Mouse (Mus musculus) cerebellum, postnatal 36 days (tissue): ENCODE data around the gene Plb1.

Experiments
- DNase-seq, 2 experiments: peaks; one replicate each; pipeline ENCODE4 v3.0.0; 2021 to 2022; ENCODE audit warnings: mixed read lengths in 2 of 2

The Plb1 gene

DNA sequence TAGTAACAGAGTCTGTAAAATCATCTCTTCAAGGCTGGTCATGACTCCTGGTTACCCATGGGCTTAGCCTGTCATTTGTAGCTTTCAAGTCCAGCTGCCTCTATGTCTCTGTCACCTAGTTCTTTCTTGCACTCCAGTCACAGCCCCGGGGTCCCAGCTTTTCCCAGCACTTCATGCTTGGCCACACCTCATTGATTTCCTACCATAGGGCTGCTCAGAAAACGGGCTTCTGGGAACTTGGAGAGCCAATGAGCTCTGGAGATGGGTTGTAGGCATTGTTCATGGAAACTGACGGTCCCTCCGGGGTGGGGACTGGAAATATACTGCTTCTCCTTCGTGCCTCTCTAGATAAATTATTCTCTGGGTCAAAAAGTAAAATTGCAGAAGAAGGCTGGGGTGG is 28.2 kb downstream of the Plb1 start:
- DNase-seq, result no peak

DNA sequence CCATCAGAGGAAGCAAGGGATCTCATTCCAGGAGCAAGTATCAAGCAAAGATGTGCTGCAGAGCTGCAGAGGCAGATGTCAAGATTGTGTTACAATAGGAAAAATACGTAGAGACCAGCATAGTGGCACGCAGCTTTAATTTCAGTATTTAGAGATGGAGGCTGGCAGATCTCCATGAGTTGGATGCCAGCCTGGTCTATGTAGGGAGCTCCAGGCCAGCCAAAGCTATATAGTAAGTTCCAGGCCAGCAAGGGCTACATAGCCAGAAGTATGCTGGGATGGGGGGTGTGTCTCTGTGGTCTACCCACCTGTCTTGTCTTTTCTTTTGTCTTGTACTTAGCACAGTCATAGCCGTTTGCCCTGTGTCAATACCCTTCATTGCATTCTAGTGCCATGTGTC is 28.7 kb downstream of the Plb1 start:
- peak; percentile 15 to 16 for DNase-seq

DNA sequence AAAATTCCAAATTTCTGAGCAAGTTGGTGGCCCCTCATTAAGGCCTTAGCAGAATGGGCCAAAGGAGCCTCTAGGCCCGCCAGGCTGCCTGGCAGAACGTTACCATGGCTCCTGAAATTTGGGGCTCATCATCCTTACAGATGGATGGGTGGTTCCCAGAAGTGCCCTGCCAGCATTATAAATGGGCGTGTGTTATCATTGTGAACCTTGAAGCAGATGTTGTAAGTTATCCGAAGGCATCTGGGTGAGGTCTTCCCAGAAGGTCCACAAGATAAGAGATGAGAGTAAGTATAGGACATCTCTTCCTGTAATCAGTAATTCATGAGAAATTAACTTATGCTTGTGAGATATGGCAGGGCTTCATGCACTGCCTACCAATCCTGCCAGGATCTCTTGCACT is 30.0 kb downstream of the Plb1 start:
- DNase-seq, result no peak

DNA sequence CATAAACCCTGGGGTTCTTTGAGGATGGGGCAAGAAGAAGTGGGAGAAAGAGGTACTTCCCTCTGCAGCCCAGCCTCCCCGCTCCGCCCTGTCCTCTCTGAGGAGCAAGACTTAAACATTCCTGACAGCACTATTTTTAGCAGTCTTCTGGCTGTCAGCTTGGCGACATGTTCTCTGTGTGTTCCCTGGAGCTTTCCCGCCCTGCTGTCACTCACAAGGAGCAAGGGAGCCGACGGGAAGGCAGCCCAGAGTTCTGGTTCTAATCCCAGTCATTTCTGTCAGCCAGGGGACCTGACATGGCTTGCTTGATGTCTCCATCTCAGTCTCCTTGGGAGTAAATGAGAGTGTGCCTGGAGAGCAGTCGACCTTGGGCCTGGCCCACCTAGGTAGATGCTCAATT is 40.0 kb downstream of the Plb1 start:
- DNase-seq, result peak; percentile 7 to 23

DNA sequence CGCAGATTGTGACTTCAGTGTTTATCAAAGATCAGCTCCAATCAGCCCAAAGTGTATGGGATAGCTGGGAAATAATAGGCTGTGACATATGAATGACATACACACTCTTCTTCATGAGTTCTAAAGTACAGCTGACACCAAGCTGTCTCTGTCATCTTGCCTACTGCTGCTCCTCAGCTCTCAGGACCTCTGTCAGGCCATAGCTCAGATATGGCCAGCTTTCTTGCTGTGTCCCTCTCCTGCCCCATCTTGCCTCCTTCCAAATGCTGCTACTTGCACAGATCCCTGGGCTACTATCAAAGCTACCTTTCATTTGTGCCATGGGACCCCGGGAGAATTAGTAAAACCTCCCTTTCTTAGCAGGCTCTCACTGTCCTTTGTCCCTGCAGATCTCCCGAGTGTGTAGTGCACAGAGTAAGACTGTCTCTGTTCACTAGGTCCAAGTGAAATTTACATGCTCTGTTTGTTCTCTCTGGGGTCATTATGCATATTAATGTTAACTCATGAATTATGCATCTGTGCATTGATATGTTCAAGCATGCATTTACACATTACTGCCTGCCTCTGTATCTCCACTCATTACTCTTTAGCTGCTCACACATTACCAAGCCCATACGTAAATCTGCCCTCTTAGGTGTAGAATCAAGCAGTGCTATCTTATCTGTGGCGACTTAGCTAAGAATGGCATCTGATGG is 45.6 kb downstream of the Plb1 start:
- no peak for DNase-seq

DNA sequence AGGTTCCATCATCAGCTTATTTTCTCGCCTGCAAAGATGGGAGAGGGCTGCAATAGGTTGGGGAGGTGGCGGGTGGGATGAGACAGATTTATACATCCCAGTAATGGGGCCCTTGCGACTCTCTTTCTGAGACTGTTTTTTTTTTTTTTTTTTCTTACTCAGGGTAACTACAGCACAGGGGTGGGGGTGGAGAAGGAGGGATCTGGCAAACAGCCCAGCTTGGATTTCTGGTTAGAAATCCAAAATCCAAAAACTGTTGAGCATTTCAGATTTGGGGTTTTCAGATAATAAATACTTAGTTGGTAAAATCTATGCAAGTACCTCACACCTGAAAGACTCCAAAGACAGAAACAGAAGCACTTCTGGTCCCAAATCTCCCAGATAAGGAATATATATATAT is 47.6 kb downstream of the Plb1 start:
- DNase-seq, result no peak

DNA sequence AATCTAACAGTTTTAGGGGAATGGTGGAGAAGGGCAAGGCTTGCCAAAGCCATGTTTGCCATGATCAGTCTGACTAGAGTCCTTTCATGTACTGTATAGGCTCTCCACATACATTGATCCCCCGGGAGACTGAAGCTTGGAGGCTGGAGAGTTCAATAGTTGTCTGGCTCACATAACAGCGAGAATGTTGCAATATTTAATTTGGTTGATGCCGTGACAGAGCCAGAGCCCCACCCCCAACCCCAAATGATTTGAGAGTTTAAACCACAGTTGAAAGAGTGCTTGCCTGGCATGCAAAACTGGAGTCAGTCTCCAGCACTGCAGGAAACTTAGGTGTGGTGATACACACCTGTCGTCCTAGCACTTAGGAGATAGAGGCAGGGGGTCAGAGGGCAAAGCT is 49.8 kb downstream of the Plb1 start:
- no peak for DNase-seq

DNA sequence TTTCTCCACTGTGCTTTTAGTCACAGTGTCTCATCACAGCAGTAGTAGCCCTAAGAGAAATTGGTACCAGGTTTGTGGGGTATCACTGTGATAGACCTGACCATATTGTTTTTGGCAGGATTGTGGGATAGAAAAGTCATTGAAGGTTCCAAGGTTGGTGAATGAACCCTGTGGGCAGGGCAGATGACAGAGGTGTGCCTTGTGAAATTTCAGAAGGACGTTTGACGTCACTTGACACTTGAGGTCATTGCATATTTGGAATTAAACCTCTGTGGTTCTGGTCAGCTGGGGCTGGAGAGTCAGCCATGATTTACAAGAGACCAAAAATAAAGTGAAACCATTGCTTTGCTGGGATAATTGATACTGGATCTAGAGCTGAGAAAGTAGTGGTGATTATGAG is 50.9 kb downstream of the Plb1 start:
- DNase-seq, result no peak

DNA sequence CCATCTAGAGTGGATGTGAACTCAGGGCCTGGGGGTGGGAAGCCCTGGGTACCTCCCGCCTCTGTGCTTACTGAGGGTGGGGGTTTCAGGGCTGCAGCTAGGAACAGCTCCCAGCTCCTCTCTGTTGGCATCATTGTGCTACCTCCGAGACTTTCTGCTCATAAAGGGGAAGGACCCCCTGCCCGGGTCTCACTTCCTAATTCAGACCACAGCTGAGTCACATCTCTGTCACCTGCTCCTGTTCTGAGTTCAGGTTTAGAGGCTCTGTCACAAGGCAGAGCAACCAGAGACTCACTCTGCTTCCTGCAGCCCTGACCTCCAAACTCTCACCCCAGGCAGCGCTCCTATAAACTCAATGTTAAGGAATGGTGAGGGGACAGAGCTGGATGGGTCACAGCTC is 53.8 kb downstream of the Plb1 start:
- no peak for DNase-seq

DNA sequence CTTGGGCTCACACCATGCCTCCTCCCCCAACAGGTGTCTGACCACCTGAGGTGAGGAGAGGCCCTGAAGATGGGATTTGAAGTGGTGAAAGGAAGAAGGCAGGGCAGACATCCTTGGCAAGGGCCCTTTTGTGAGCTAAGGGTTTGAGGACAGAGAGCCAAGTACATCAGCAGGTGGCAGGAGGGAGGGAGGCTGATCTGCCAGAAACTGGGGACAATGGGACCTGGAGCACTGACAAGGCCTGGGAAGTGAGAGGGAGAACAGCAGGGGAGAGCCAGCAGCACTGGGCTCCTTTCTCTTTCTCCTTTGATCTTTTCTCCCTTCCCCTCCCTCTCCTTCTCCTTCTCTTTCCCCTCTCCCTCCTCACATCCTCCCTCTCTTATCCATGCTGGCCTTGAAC is 55.5 kb downstream of the Plb1 start:
- DNase-seq, result peak; percentile 62 to 65

DNA sequence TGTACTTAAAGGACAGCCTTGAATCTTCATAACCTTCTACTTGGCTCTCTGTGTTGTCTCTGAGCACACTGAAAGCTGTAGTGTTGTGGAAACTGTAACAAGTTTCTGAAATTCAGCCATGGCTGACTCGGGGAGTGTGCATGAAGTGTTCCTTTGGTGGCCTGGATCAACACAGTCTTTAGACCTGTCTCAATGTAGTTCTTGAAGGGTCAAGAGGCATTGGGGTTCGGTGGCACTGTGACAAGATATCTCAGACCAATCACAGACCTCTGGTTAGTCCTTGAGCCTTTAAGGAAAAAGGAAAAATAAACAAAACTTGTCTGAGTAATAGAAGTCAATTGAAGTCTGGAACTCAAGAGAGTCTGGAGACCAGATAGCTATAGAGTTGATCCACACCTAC is 58.8 kb downstream of the Plb1 start:
- no peak for DNase-seq

DNA sequence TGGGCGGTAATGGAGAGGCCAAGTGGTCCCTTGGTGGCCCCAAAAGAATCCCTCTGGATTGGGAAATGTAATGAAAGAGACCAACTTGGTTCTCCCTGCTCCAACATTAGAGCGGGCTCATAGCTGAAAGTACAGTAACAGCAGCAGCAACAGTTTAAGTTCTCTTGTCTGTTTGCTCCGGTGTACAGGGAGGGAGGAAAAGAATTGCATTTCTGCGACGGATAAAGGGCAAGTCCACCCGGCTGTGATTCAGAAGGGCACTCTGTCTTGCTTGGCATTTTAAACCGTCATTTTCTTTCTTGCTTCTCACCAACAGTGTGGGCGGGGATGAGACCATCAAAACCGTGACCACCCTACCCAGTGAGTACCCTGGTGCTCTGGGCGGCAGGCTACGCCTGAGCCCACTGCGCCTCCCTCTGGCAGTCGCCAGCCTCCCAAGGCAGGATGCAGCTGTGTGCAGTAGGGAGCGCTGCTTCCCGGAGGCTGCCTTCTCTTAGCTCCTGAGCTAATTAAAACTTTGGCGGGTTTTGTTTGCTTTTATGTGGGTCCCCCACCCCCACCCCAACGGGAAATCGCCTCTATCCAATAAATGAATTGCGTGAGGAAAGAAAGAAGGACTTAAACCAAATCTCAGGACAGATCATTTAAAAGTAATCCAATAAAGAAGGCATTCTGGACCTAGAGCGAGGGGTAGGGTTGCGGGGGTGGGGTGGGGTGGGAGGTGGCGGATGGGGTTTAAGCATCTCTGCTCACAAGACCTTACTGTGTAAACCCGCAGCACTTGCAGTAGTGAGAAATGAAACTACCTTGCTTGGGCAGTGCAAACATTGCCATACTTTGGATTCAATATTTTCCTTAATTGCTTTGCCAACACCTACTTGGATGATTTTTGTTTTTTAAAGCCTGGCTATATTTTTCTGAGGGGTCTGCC is 70.7 kb downstream of the Plb1 start:
- DNase-seq, result peak; percentile 28 to 39

DNA sequence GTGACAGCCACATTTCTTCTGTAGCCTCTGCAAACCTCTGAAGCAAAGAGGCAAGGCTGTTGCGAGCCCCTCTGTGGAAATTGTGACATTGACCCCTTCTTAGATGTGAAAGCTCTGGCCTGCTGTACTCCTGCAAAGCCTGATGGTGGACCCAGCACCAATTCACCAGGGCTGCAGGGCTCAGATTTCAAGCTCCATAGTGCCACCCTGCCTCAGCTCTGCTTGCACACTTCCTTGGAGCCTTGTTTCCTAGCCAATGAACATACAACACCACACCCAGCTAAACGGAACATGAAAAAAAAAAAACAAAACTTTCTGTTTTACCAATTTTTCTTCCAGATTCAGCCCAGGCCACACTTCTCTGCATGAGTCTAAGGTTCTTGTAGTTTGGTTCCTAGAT is 74.6 kb downstream of the Plb1 start:
- DNase-seq, result no peak

DNA sequence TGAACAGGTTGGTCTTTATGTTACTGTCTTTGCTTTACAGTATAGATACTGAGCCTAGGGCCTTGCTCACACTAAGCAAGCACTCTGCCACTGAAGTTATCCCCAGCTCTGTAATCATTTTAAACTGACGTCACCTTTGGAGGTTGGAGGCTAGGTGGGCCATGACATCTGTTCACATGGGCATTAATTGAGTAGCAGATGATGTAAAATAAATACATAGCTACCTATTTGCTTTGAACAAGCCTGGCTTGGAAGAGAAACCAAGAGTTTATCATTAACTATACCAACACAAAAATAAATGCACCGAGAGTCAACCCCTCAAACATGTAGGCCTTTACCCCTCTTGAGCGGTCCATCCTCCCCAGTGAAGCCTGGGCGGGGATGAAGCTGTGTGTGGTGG is 76.1 kb downstream of the Plb1 start:
- no peak for DNase-seq

DNA sequence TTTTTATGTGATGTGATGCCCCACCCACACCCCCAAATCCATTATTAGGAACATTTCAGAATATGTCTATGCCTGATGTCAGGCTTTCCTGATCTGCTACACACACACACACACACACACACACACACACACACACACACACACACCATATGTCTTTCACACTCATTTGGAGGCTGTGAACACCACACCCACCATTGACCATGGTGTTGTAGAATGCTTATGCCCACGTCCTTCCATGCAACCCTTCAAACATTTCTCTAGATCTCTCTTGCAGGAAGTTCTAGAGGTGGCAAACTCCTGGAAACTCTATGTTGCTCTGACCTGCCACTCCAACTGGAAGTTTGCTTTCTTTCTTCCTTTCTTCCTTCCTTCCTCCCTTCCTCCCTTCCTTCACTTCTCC is 77.2 kb downstream of the Plb1 start:
- no peak for DNase-seq

DNA sequence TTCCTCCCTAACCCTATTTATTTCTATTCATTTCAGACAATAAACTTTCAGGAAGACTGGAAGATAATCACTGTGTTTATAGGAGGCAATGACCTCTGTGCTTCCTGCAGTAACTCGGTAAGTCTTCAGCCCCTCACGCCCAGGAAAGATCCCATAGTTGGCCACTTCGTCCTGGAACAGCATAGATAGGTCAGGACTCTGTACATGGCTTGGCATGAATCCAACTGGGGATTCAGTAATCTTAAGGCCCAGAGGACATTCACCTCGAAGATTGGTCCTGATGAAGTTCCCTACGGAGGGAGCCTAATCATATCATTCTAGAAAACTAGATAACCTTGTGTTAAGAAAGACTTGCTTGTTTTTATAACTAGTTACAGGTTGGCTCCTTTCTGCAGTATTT is 78.3 kb downstream of the Plb1 start:
- no peak for DNase-seq

DNA sequence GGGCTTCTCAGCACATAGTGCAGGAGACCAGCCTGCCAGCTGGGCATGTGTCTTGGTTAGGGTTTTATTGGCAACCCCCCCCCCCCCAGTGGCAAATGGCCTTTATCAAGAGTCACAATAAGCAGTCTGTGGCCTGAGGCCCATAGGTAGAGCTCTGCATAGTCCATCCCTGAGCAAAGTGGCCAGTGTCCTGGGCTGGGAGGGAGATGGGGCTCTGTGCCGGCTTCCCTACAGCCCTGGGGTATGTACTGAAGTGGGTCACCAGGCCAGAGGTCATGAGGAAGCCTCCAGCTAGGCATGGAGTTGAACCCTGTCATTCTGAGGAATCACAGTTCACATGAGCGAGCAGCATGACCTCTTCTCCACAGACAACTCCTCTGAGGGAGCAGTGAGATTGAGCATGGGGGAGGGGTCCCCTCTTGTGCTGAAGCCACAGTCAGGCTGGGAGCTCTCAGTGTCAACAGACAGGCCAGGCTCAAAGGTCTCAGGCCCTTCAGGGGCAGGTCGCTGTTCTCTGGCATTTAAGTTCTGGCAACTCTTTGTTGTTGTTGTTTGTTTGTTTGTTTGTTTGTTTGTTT is 79.2 kb downstream of the Plb1 start:
- DNase-seq, result no peak

DNA sequence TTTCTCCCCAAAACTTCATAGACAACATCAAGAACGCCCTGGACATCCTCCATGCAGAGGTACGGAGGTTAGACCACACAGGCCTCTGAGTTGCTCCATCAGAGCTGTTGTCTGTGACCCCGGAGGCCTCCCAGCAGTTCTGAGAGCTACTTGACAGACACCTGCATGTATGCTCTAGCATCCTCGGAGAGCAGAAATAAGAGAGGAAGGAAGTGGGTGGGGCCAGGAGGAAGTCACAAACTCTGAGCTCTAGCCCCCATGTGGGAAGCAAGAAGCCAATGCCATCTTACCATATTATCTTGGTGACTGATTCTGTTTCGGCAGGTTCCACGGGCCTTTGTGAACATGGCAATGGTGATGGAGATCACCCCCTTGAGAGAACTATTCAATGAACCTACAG is 81.2 kb downstream of the Plb1 start:
- DNase-seq, result no peak

DNA sequence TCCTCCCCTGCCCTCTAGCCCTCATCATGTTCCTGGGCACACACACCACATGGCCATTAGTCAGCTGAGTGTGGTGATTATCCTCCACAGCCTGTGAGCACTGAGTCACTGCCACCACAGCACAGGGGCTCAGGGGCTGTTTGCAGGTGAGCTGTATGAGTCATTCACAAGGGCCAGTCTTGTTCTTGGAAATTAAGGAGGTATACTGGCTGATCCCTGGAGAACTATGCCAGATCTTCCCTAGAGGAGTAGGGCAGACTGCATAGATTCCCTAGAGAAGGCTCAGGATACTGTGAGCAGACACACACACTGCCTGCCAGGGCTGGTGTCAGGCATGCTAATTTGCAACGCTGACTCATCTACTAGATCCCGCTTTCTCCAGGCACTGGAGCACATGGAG is 82.2 kb downstream of the Plb1 start:
- DNase-seq, result no peak

DNA sequence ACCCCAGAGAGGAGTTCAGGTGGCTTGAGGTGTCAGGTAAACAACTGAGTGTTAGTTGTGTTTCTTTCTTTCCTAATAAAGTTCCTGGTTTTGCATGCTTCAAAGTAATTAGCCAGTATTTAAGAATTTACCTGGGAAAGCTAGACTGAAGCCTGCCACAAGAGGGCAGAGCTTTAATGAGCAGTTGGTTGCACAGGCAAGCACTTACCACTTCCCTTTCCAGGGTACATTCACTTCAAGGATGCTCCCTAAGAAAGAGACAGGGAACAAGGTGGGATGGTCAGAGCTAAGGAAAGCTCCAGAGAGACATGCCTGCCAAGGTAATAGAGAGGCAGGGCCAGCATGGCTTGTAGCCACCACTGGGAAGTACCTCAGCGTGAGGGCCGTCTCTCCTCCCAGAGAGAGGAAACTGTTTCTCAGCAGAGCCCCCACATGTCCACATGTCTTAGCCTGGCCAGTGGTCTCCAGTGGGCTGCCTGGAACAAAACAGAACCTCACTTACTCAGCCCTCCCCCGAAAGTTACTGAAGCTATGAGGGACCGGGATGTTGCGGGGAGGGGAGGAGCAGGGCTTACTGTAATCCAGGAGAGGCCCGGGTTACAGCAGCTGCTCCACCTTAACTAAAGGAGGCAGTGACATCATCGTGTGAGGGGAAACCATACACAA is 89.8 kb downstream of the Plb1 start:
- DNase-seq, result peak; percentile 70 to 83

DNA sequence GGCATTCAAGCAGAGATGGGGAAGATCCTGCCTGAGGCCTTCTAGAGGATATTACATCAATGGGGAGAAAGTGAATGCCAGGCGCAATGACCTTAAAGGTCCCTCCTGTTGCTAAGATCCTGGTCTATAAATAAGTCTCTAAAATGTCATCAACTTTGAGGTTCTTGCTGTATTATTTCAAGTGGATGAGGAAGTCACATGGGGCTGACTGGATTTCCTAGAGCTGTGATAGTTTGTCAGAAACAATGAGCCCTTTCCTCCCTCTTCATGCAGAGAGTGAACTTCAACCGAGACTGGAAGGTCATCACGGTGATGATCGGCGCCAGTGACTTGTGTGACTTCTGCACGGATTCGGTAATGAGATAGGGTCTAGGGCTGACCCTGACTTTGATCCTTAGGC is 95.6 kb downstream of the Plb1 start:
- no peak for DNase-seq

DNA sequence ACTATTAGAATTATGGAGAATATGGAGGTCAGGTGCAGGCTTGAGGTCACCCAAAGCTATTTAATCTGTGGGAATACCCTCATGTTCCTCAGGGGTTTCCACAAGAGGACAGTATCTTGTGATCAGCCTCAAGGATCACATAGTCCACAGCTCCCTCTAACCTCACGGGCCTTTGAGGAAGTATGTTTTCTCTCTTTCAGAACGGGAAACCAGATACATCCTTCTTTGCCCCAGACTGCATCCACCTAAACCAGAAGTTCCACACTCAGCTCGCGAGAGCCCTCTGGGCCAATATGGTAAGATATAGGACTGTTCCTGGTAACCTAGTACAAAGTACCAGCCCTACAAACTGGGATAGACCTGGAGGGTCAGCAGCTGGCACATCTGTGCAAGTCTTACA is 100.1 kb downstream of the Plb1 start:
- no peak for DNase-seq

DNA sequence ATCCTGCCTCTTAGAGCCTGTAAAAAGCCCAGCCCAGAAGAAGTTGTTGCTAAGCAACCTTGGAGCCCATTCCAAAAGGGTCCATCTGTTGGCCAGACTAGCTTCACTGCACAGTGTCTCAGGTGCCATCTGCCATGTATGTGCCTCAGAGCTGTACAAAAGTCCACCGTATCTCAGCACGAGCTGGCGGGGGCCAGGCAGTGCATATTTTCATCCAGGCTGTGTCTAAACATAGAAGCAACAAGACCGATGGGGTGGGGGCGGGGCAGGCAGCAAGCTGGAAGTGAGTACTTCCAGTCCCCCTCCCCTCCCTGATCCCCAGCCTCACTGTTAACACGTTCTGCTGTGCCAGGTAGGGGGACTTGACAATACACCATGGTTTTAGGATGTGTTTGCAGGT is 102.7 kb downstream of the Plb1 start:
- peak; percentile 98 for DNase-seq

DNA sequence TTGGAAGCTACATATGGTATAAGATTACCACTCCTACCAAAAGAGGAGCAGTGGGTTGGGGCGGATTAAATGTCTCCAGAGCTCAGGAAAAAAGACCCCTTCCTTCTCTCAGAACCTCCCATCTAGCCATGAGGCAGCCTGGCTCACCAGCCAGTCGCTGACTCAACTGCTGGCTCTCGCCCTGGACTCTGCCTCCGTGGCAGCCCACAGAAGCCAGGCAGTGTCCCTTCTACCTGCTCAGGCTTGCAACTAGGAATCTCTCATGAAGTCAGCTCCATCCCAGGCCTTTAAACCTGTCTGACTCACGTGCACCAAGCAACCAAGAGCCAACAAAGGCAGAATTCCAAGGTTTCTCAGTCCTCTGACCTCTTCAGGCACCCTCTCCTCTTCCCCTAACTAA is 103.6 kb downstream of the Plb1 start:
- peak; percentile 65 for DNase-seq
